Mouse (Mus musculus) erythroblast, embryonic 14.5 days (primary cell): ENCODE measurements at regions not wholly inside any gene's neighbourhood (a gene's known extent, or its start where the extent isn't known, plus 50 kb on each side); places are given as distances from the start of the nearest gene placed in this dataset.

Experiments
- H3K27me3 ChIP-seq: 2 replicates; pipeline ENCODE4 v1.6.1; 2012; ENCODE audit warnings: inconsistent platforms; ENCODE audit not compliant: control insufficient read depth
- H3K36me3 ChIP-seq: 2 replicates; pipeline ENCODE4 v1.6.1; 2012; ENCODE audit warnings: mild to moderate bottlenecking, inconsistent platforms; ENCODE audit not compliant: control insufficient read depth
- H3K4me1 ChIP-seq: 2 replicates; pipeline ENCODE4 v1.6.1; 2012; ENCODE audit warnings: inconsistent platforms; ENCODE audit not compliant: control insufficient read depth
- H3K4me3 ChIP-seq: replicated peaks from 2 replicates; pipeline ENCODE3; 2012; ENCODE audit warnings: moderate library complexity, mild to moderate bottlenecking, inconsistent platforms
- H3K9me3 ChIP-seq: 2 replicates; pipeline ENCODE4 v1.6.1; 2012; ENCODE audit warnings: low read length, inconsistent platforms, mixed read lengths; ENCODE audit not compliant: control insufficient read depth
- GATA1 ChIP-seq: IDR thresholded peaks from 2 replicates; pipeline ENCODE4 v1.6.1; 2012; ENCODE audit warnings: low read length, inconsistent platforms, mixed read lengths
- TAL1 ChIP-seq: IDR thresholded peaks from 3 replicates; pipeline ENCODE4 v1.6.1; 2012; ENCODE audit warnings: low read length, inconsistent platforms, mixed read lengths

DNA sequence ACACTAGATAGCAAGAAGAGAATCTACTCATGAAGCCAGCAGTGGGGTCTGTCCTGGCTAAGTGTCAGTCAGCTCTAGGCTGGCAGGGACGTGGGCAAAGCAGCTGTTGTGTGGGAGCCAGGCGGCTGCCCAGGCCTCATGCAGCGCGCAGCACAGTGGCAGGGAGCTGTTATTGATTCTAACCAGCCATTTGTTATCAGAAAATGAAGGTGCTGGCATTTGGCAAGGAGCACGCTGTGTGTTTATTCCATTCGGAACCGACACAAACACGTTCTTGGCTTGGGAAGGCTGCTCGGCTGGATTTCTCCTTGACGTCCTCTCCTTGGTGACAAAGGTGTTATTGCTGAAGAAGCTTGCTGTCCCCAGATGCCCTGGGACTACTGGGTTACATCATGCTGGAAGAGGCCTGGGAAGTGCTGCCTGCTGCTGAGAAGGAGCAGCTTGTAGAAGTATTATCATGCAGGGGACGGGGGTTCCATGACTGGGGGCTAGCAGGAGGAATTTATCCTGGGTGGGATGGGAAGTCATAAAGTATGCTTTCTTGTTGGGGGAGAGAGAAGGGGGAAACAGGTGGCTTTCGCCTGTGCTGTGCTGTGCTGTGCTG lies 482.1 kb upstream of the Kcnab2 start:
- Histone ChIP-seq H3K27me3 (no peaks in the 10 kb centered on the region; the same call in 1 of the 2 replicates), H3K36me3 (no peaks in the 10 kb centered on the region), H3K4me3 (no peak overlapping the region), H3K9me3 (peaks cover 31% of the 10 kb centered on the region), H3K4me1 (peaks cover 4% of the 10 kb centered on the region)
- TF ChIP-seq TAL1 (no peak), GATA1 (no peak)

DNA sequence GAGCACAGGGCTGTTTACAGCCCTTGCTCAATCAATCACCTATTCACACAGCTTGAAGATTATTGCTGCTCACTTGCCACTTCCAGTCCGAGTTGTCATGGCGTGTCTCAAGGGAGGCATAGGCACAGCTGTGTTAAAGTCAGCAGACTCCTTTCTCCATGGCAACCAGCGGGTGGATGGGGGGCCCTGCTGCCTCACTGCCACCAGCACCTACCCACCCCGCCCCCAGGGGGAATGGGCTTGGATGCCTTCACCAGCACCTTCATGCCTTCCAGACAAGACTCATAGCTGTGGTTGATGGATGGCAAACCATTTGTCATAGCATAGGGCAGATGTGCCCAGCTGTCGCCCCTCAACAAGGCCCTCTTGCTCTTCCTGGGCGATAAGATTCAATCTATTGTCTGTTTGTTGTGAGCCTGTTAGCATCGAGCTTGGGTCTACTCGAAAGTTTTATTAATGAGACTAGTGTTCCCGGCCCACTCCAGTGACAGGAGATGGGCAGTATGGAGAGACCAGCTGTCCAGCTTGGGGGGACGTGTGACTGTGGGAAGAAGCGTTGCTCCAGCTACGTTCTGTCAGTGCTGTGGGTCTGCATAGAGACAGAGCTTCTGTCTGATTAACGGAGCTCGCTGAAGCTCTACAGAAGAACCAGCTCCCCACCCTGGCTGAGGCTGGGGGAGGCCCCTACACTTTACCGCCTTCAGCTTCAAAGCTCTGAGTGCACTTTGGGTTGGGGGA lies 475.7 kb upstream of the Kcnab2 start:
- no peak overlapping the region for H3K4me3 ChIP-seq
- H3K27me3 ChIP-seq, result no peaks in the 10 kb centered on the region; the same call in 1 of the 2 replicates
- H3K4me1 ChIP-seq, result no peaks in the 10 kb centered on the region
- no peaks in the 10 kb centered on the region for H3K36me3 ChIP-seq
- TF ChIP-seq GATA1 (no peak), TAL1 (no peak)
- peaks cover 38% of the 10 kb centered on the region for H3K9me3 ChIP-seq

DNA sequence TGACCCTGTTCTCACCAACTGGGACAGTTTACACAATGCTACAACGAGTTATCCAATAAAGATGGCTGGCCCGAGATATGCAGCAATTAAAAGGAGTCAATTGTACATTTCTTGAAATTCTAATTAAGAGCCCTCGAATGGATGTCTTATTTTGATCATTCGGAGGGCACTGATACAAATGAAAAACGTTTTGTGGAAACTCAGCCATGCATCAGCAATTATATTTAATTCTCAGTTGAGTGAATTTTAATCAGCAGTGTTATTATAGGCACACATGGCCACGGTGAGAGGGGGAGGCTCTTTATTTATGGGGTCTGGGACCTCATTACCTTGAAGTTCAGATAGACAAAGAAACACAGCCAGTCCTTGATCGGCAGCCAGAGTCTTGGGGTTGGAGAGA lies 471.3 kb upstream of the Kcnab2 start:
- TF ChIP-seq GATA1, result no peak
- no peak for TF ChIP-seq TAL1
- Histone ChIP-seq H3K9me3 (peaks cover 49% of the 10 kb centered on the region), H3K27me3 (no peaks in the 10 kb centered on the region; the same call in 1 of the 2 replicates)

DNA sequence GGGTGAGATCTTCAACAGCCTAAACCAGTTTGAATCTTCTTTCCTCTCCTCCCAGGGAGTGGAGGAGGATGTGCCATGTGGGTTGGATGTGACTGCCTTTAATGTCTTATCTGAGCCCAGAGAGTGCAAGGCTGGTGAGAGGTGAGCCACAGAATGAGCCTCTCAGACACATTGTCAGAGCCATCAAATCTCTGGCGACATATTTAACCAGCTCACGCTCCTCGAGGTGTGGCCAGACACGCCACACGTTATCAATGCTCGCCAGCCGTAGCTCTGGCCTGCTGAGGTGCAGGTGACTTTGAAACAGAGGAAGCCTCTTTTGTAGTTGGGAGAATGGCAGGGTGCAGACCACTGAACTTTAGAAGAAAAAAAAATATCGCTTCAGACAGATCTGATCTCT lies 463.5 kb upstream of the Kcnab2 start:
- H3K9me3 ChIP-seq, result peaks cover 54% of the 10 kb centered on the region
- H3K27me3 ChIP-seq, result no peaks in the 10 kb centered on the region
- peaks cover 38% of the 10 kb centered on the region for H3K4me1 ChIP-seq
- H3K36me3 ChIP-seq, result no peaks in the 10 kb centered on the region
- TF ChIP-seq TAL1 (peak; percentile 72), GATA1 (peak; percentile 71)
- H3K4me3 ChIP-seq, result no peak overlapping the region

More for the DNA sequence above, 471.3 kb upstream of the Kcnab2 start:
- peaks cover 5% of the 10 kb centered on the region; the same call in 1 of the 2 replicates for H3K4me1 ChIP-seq
- H3K36me3 ChIP-seq, result no peaks in the 10 kb centered on the region
- H3K4me3 ChIP-seq, result no peak overlapping the region

DNA sequence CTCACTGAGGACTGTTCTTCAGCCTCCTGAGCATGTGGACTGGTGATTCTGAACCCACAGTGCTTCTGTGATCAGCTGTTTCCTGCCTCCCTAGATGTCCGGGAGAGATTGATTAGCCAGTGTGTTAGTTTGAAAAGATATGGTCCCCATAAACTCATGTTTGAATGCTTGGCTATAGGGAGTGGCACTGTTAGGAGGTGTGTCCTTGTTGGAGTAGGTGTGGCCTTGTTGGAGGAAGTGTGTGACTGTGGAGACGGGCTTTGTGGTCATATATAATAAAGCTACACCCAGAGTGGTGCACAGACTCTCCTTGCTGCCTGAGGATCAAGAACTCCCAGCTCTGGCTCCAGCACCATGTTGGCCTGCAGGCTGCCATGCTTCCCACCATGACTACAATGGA lies 458.9 kb upstream of the Kcnab2 start:
- H3K27me3 ChIP-seq, result no peaks in the 10 kb centered on the region
- H3K4me3 ChIP-seq, result no peak overlapping the region
- TF ChIP-seq TAL1, result no peak
- no peak for TF ChIP-seq GATA1
- H3K36me3 ChIP-seq, result no peaks in the 10 kb centered on the region
- H3K4me1 ChIP-seq, result peaks cover 50% of the 10 kb centered on the region
- peaks cover 74% of the 10 kb centered on the region for H3K9me3 ChIP-seq

DNA sequence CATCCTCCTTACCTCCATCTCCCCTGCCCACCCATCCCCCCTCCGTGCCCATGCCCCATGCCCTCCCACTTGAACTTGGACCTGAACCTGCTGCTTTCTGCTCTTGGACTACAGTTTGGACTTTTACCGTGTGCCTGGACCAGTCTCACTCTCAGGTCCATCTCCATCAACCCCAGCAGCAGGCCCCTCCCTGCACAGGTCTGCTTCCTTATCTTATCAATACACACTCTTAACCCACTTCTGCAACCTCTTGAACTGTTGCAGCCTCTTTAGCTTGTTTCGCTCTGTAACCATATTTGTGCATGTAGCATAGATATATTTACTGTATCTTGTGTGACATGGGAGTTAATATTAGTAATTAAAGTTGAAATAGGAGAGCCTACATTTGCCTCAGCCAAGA lies 457.8 kb upstream of the Kcnab2 start:
- H3K9me3 ChIP-seq, result peaks cover 71% of the 10 kb centered on the region

DNA sequence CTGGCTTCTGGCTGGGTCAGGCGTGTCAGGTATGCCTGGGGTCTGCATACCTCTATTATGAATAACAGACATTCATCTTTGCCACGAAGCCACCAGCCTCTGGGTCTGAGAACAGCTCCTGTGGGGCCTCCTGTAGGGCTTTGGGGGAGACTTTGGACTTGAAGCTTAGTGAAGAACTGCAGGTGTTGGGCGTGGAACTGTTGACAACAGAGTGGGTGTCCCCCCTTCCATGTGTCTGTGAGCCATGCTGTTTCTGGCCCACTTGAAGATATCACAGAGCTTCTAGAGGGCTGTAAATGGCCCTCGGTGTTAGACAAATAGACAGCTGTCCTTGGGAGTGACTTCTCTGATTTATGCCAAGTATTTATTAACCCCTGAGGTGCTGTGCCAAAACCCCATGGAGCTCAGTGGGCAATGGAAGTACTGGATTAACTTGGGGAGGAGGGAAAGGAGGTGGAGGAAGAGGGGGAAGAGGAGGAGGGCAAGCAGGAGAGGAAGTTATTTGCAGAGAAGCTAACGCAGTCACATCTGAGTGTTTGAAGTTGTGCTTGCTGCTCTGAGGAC lies 450.8 kb upstream of the Kcnab2 start:
- TF ChIP-seq GATA1 (no peak), TAL1 (no peak)
- no peaks in the 10 kb centered on the region for H3K36me3 ChIP-seq
- peaks cover 60% of the 10 kb centered on the region for H3K9me3 ChIP-seq
- no peaks in the 10 kb centered on the region; the same call in 1 of the 2 replicates for H3K27me3 ChIP-seq
- H3K4me3 ChIP-seq, result no peak overlapping the region
- no peaks in the 10 kb centered on the region for H3K4me1 ChIP-seq

More for the DNA sequence above, 457.8 kb upstream of the Kcnab2 start:
- H3K36me3 ChIP-seq, result no peaks in the 10 kb centered on the region
- peaks cover 39% of the 10 kb centered on the region for H3K4me1 ChIP-seq
- no peak overlapping the region for H3K4me3 ChIP-seq
- H3K27me3 ChIP-seq, result no peaks in the 10 kb centered on the region; the same call in 1 of the 2 replicates
- no peak for TF ChIP-seq TAL1
- no peak for TF ChIP-seq GATA1

DNA sequence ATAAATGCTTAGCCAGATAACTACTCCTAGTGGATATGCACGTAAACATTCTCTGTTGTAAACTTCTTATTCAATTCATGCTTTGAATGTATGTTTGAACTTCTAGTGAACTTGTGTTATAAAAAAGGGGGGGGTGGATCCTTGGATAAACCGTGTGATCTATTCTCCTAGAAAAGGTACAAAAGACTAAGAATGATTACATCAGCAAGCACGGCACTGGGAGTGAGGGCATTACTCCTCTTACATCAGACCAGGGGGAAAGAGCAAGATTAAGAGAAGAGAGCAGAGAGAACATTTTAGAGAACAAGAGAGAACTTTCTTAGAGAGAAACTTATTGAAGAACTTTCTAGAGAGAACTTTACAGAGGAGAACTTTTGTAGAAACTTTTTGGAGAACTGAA lies 442.6 kb upstream of the Kcnab2 start:
- no peak for TF ChIP-seq TAL1
- no peak for TF ChIP-seq GATA1
- H3K9me3 ChIP-seq, result peaks cover 51% of the 10 kb centered on the region
- no peaks in the 10 kb centered on the region for H3K27me3 ChIP-seq
- no peak overlapping the region for H3K4me3 ChIP-seq
- H3K4me1 ChIP-seq, result no peaks in the 10 kb centered on the region
- no peaks in the 10 kb centered on the region for H3K36me3 ChIP-seq

DNA sequence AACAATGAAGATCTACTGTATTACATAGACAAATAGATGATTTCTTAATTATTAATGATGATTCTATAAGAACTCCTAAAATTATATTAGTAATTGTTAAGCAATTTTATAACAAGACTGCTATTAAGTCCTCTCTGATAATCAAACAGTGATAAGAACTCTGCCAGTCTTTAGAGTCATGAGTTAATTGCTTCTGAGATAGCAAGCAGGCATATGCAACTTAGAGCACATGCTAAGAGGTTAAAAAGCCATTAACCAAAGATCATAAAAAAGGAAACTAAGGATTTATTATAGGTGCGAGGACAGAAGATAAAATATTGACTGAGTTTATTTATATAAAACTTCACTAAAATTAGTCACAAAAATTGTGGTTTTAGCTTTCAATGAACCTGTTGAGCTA lies 442.2 kb upstream of the Kcnab2 start:
- TF ChIP-seq GATA1, result no peak
- TF ChIP-seq TAL1, result no peak
- peaks cover 54% of the 10 kb centered on the region for H3K9me3 ChIP-seq

More for the DNA sequence above, 442.2 kb upstream of the Kcnab2 start:
- no peaks in the 10 kb centered on the region for H3K36me3 ChIP-seq
- no peak overlapping the region for H3K4me3 ChIP-seq
- H3K27me3 ChIP-seq, result no peaks in the 10 kb centered on the region
- no peaks in the 10 kb centered on the region; the same call in 1 of the 2 replicates for H3K4me1 ChIP-seq
